Mouse (Mus musculus): ENCODE data around the gene Trpm1. TPM values are rescaled to one million over a fixed set of nuclear protein-coding genes. Genes with fewer than 3 reads are reported as not detected.

The Trpm1 gene
- polyA plus RNA-seq, 1 experiment = 0.15 TPM

DNA sequence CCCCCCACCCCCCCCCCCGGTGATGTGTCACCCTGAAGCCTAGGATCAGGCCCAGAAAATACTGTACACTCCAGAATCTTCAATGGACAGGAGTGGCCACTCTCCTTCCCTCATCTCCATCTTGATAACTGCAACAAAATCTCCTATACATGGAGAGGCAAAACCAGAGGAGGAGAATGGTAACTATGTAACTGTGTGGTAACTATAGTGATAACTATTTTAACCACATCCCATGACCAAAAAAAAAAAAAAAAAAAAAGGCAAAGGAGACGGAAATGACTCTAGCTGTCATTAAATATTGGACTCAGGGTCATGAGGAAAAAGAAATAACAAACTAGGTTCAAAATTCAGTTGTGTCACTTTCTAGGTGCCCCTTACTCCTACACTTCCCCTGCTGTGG lies 74.7 kb downstream of the Trpm1 start:
- TF ChIP-seq CTCF (IDR thresholded peaks at IDR 0.05; ENCODE audit: extremely low read depth, insufficient read depth, low read length) = no peak
- TF ChIP-seq POLR2A (IDR thresholded peaks at IDR 0.05; ENCODE audit: extremely low read depth, insufficient read depth, low read length) = no peak
- H3K4me3 ChIP-seq (ENCODE audit: insufficient read depth, low read length) = no peak overlapping the region
- no peaks in the 10 kb centered on the region for H3K4me1 ChIP-seq (ENCODE audit: control insufficient read depth, insufficient read depth, low read length)
- no peak overlapping the region for H3K27ac ChIP-seq (ENCODE audit: insufficient read depth, low read length)

DNA sequence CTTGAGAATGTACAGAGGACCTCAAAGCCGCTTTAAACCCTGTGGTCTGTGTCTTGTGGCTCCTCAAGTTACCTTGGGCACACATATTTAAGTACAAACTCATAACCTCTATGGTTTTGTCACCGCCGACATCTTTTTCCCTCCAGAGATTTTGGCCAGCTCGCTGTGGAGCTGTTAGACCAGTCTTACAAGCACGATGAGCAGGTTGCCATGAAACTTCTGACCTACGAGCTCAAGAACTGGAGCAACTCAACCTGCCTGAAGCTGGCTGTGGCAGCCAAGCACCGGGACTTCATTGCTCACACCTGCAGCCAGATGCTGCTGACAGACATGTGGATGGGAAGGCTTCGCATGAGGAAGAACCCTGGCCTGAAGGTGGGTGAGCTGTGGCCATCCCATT lies 76.3 kb downstream of the Trpm1 start:
- H3K4me3 ChIP-seq (ENCODE audit: insufficient read depth, low read length) = no peak overlapping the region
- no peak overlapping the region for H3K27ac ChIP-seq (ENCODE audit: insufficient read depth, low read length)
- TF ChIP-seq POLR2A (IDR thresholded peaks at IDR 0.05; ENCODE audit: extremely low read depth, insufficient read depth, low read length) = no peak
- no peak for TF ChIP-seq CTCF (IDR thresholded peaks at IDR 0.05; ENCODE audit: extremely low read depth, insufficient read depth, low read length)
- no peaks in the 10 kb centered on the region for H3K4me1 ChIP-seq (ENCODE audit: control insufficient read depth, insufficient read depth, low read length)

DNA sequence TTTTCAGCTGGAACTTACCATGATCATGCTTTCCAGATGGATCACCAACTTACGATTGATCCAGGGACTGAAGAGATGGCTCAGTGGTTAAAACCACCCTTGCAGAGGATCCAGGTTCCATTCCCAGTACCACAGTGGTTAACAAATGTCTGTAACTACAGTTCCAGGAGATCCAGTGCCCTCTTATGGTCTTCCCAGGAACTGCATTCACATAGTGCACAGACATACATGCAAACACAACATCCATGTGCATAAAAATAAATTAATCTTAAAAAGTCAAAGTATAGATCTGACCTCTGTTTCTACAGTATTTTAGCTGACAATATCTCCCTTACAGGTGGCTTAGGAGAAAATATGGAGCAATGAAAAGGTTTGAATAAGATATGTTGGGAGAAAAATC lies 77.4 kb downstream of the Trpm1 start:
- Histone ChIP-seq H3K4me1 (ENCODE audit: control insufficient read depth, insufficient read depth, low read length) (no peaks in the 10 kb centered on the region), H3K4me3 (ENCODE audit: insufficient read depth, low read length) (no peak overlapping the region), H3K27ac (ENCODE audit: insufficient read depth, low read length) (no peak overlapping the region)
- TF ChIP-seq CTCF (IDR thresholded peaks at IDR 0.05; ENCODE audit: extremely low read depth, insufficient read depth, low read length) (no peak), POLR2A (IDR thresholded peaks at IDR 0.05; ENCODE audit: extremely low read depth, insufficient read depth, low read length) (no peak)

GRCm38 (mm10) chr7:64231996-64232395 lies 78.4 kb downstream of the Trpm1 start:
- no peak overlapping the region for H3K4me3 ChIP-seq (ENCODE audit: insufficient read depth, low read length)
- H3K4me1 ChIP-seq (ENCODE audit: control insufficient read depth, insufficient read depth, low read length) = no peaks in the 10 kb centered on the region
- no peak overlapping the region for H3K27ac ChIP-seq (ENCODE audit: insufficient read depth, low read length)
- no peak for TF ChIP-seq POLR2A (IDR thresholded peaks at IDR 0.05; ENCODE audit: extremely low read depth, insufficient read depth, low read length)
- TF ChIP-seq CTCF (IDR thresholded peaks at IDR 0.05; ENCODE audit: extremely low read depth, insufficient read depth, low read length) = no peak

DNA sequence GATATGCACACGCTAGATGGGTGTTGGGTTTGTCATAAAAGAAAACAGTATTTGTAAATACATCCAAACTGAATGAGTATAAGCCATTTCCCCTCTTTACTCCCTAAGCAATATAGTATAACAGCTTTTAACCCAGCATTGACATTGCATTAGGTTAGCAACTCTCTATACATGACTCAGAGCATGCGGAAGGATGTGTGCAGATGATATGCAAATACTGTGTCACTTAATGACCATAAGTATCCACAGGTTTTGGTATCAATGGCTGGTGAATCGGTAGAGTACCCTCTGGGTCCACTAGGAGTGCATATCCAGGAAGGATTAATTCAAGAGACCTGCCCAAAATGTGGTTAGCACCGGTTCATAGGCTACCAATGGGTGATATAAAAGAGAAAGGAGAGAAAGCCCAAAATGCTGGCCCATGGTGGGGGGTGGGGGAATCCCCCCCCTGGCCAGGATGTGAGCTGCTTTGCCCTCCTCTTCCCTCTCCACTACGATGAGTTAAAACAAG lies 80.7 kb downstream of the Trpm1 start:
- TF ChIP-seq POLR2A (IDR thresholded peaks at IDR 0.05; ENCODE audit: extremely low read depth, insufficient read depth, low read length) = no peak
- no peak for TF ChIP-seq CTCF (IDR thresholded peaks at IDR 0.05; ENCODE audit: extremely low read depth, insufficient read depth, low read length)
- H3K27ac ChIP-seq (ENCODE audit: insufficient read depth, low read length) = no peak overlapping the region
- no peak overlapping the region for H3K4me3 ChIP-seq (ENCODE audit: insufficient read depth, low read length)
- no peaks in the 10 kb centered on the region for H3K4me1 ChIP-seq (ENCODE audit: control insufficient read depth, insufficient read depth, low read length)

DNA sequence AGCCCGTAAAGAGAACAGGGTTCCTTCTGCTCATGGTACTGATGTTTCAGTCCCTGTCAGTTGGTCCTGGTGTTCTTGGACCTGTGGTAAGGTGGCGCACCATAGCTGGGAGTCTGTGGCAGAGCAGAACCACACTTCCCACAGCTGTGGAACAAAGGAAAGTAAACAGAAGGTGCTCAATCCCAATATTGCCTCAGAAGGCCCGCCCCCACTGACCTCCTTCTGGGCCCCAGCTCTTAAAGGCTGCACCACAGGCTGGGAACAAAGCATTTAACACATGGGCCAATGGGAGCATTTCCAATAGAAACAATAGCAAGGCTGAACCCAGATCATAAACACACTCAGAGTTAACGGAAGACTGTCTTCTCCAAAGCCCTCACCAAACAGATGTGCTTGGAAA lies 82.9 kb downstream of the Trpm1 start:
- H3K27ac ChIP-seq (ENCODE audit: insufficient read depth, low read length) = no peak overlapping the region
- no peaks in the 10 kb centered on the region for H3K4me1 ChIP-seq (ENCODE audit: control insufficient read depth, insufficient read depth, low read length)
- H3K4me3 ChIP-seq (ENCODE audit: insufficient read depth, low read length) = no peak overlapping the region
- TF ChIP-seq CTCF (IDR thresholded peaks at IDR 0.05; ENCODE audit: extremely low read depth, insufficient read depth, low read length) = no peak
- TF ChIP-seq POLR2A (IDR thresholded peaks at IDR 0.05; ENCODE audit: extremely low read depth, insufficient read depth, low read length) = no peak

DNA sequence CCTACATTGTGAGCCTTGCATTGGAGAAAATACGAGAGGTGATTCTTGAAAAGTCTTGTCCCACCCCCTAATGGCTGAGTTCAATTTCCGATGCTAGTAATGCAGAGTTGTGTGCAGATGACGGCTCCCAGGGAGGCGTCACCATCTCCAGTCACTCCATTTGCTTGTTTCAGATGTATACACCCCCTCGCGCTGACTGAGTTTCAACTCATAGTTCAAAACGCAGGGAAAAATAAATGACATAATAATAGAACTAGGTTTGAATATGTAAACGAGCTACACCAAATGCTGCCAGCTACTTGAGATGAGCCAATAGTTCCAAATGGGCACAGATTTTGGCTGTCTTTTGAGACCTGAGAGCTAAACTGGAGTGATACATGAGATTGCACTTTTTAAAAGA lies 84.1 kb downstream of the Trpm1 start:
- Histone ChIP-seq H3K4me3 (ENCODE audit: insufficient read depth, low read length) (no peak overlapping the region), H3K4me1 (ENCODE audit: control insufficient read depth, insufficient read depth, low read length) (no peaks in the 10 kb centered on the region), H3K27ac (ENCODE audit: insufficient read depth, low read length) (no peak overlapping the region)
- no peak for TF ChIP-seq CTCF (IDR thresholded peaks at IDR 0.05; ENCODE audit: extremely low read depth, insufficient read depth, low read length)
- no peak for TF ChIP-seq POLR2A (IDR thresholded peaks at IDR 0.05; ENCODE audit: extremely low read depth, insufficient read depth, low read length)

DNA sequence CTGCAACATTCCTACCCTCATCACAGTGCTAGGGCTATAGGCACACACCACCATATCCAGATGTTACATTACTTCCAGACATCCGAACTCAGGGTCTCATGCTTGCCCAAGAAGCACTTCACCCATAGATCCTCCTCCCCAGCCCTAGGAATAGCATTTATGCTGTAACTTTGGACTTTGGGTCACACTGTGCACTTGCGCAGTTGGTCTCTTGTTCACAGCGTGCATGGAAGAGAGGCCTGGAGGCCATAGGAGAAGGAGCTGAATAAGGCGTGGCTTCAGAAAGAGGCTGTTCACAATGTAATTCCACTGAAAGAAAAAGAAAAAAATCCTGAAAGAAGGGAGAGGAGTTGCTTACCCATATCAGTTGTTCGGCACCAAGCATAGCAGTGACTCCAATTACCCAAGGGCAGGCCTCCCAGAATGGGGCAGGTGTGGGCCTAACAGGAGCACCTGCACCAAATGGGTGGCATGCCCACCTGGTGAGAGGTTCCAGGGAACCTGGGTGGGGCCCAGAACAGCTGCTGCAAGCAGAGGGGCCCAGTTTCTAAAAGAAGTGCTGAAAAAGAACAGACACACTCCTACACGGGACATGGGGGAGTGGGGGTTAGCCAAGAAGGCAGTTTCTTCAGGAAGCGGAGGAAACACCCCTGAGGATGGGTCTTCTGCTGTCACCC lies 84.9 kb downstream of the Trpm1 start:
- Histone ChIP-seq H3K4me1 (ENCODE audit: control insufficient read depth, insufficient read depth, low read length) (no peaks in the 10 kb centered on the region), H3K27ac (ENCODE audit: insufficient read depth, low read length) (no peak overlapping the region), H3K4me3 (ENCODE audit: insufficient read depth, low read length) (no peak overlapping the region)
- TF ChIP-seq CTCF (IDR thresholded peaks at IDR 0.05; ENCODE audit: extremely low read depth, insufficient read depth, low read length) (no peak), POLR2A (IDR thresholded peaks at IDR 0.05; ENCODE audit: extremely low read depth, insufficient read depth, low read length) (no peak)

- Histone ChIP-seq H3K4me3 (ENCODE audit: insufficient read depth, low read length) (no peak overlapping the region), H3K4me1 (ENCODE audit: control insufficient read depth, insufficient read depth, low read length) (no peaks in the 10 kb centered on the region)
- TF ChIP-seq POLR2A (IDR thresholded peaks at IDR 0.05; ENCODE audit: extremely low read depth, insufficient read depth, low read length) = no peak
- no peak for TF ChIP-seq CTCF (IDR thresholded peaks at IDR 0.05; ENCODE audit: extremely low read depth, insufficient read depth, low read length)
Measured at GRCm38 (mm10) chr7:64239138-64239805, 85.6 kb downstream of the Trpm1 start.

DNA sequence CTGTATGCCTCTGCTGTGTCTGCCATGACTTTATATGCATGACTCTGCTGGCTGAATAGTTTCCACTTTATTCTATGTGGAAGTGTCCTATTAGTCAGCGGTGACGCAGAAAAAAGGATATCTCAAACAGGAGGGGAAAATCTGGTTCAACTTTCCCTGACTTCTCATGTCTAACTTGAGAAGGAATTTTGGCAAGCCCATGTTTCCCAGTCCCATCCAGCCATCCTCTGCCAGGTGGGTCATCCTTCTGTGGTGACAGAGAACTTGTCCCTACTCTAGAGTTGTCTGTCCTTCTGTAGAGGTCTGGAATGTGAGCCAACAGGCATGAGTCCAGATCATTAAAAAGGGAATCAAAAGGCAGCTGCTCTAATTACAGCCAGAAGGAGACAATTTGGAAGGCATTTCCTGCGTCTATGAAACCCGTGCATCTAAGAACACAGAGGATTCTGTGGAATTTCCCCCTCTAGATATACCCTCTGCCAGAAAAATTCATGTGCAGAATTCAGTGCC lies 86.2 kb downstream of the Trpm1 start:
- TF ChIP-seq CTCF (IDR thresholded peaks at IDR 0.05; ENCODE audit: extremely low read depth, insufficient read depth, low read length) = no peak
- TF ChIP-seq POLR2A (IDR thresholded peaks at IDR 0.05; ENCODE audit: extremely low read depth, insufficient read depth, low read length) = no peak
- Histone ChIP-seq H3K4me3 (ENCODE audit: insufficient read depth, low read length) (no peak overlapping the region), H3K27ac (ENCODE audit: insufficient read depth, low read length) (no peak overlapping the region), H3K4me1 (ENCODE audit: control insufficient read depth, insufficient read depth, low read length) (no peaks in the 10 kb centered on the region)

More at GRCm38 (mm10) chr7:64239138-64239805, 85.6 kb downstream of the Trpm1 start:
- H3K27ac ChIP-seq (ENCODE audit: insufficient read depth, low read length) = no peak overlapping the region
